Mouse (Mus musculus) cerebellum, adult 2 months (tissue): ENCODE measurements around the gene Aldh1a1. TPM values are rescaled to one million over a fixed set of nuclear protein-coding genes. Genes with fewer than 3 reads are reported as not detected.

Source experiments
- DNase-seq, 2 experiments: peaks; one replicate each; pipeline ENCODE4 v3.0.0; 2021
- H3K27ac ChIP-seq: fragments of 200-500 bp; 2 replicates; pipeline ENCODE4 v1.5.1; 2012; ENCODE audit warnings: low read length, control low read depth, inconsistent platforms; ENCODE audit not compliant: insufficient read depth
- H3K27me3 ChIP-seq: fragments of 200-500 bp; 2 replicates; pipeline ENCODE4 v1.6.1; 2012; ENCODE audit warnings: inconsistent platforms, mild to moderate bottlenecking, low read length, moderate library complexity; ENCODE audit not compliant: control insufficient read depth, insufficient read depth
- H3K4me1 ChIP-seq: fragments of 200-500 bp; 2 replicates; pipeline ENCODE4 v1.6.1; 2011; ENCODE audit warnings: low read length; ENCODE audit not compliant: control insufficient read depth, insufficient read depth
- H3K4me3 ChIP-seq: fragments of 200-500 bp; replicated peaks from 2 replicates; pipeline ENCODE3; 2011; ENCODE audit warnings: mild to moderate bottlenecking, low read depth, low read length, control low read depth; ENCODE audit not compliant: insufficient read depth
- CTCF ChIP-seq: fragments of 200-500 bp; IDR thresholded peaks from 2 replicates; pipeline ENCODE4 v1.5.1; 2011; ENCODE audit warnings: low read depth, mild to moderate bottlenecking, control low read depth, low read length, moderate library complexity, borderline replicate concordance; ENCODE audit not compliant: insufficient read depth
- POLR2A ChIP-seq: fragments of 200-500 bp; IDR thresholded peaks from 2 replicates; pipeline ENCODE4 v1.6.1; 2011; ENCODE audit warnings: low read length, control low read depth, borderline replicate concordance; ENCODE audit not compliant: insufficient read depth
- WGBS: fragments of 180-500 bp; shearing (Covaris S2); methylation state at CpG from one replicate; pipeline ENCODE4 v1.1.7; 2018; 5-methylcytosine and 5-hydroxymethylcytosine counted together
- polyA plus RNA-seq: library from polyadenylated mRNA; depleted of rRNA; stranded (reverse); fragments of >200 nt; gene quantifications from 2 replicates; pipeline ENCODE4 v1.2.3, GENCODE M21; 2012; rRNA removed

Aldh1a1 gene
- 257 and 274 TPM in 2 replicates for polyA plus RNA-seq

- no peak within 1 kb of the TSS; the same call in 1 of the 2 replicates for H3K27ac ChIP-seq
- H3K4me3 ChIP-seq, result no peak within 1 kb of the TSS
- H3K27me3 ChIP-seq, result no peaks in the 10 kb centered on the region; the same call in 1 of the 2 replicates
- no peaks in the 10 kb centered on the region for H3K4me1 ChIP-seq
- TF ChIP-seq POLR2A (no peak), CTCF (no peak)
- peak in 1 of 2 experiments; percentile 33 for DNase-seq
- 45% methylated on average over 2 of the region's 2 CpGs for WGBS
These were observed at the start of gene Aldh1a1 for GRCm38 (mm10) chr19:20492491-20492890. Gene Aldh1a1, plus strand, starts transcription at chr19:20492715.

GRCm38 (mm10) chr19:20447807-20448206 lies 44.7 kb upstream of the Aldh1a1 start:
- no peak overlapping the region for H3K4me3 ChIP-seq
- no peak for TF ChIP-seq POLR2A
- 76% methylated on average over 2 of the region's 2 CpGs for WGBS
- no peak for DNase-seq
- H3K4me1 ChIP-seq, result no peaks in the 10 kb centered on the region
- H3K27ac ChIP-seq, result no peak overlapping the region
- no peaks in the 10 kb centered on the region for H3K27me3 ChIP-seq

GRCm38 (mm10) chr19:20449546-20449945 lies 43.0 kb upstream of the Aldh1a1 start:
- Histone ChIP-seq H3K27me3 (no peaks in the 10 kb centered on the region), H3K27ac (no peak overlapping the region), H3K4me3 (no peak overlapping the region), H3K4me1 (no peaks in the 10 kb centered on the region)
- no peak for DNase-seq
- TF ChIP-seq POLR2A (no peak), CTCF (no peak)

GRCm38 (mm10) chr19:20451045-20451444 lies 41.5 kb upstream of the Aldh1a1 start:
- no peak for DNase-seq
- WGBS, result 92% methylated on average over 7 of the region's 7 CpGs
- TF ChIP-seq POLR2A (no peak), CTCF (no peak)
- Histone ChIP-seq H3K4me3 (no peak overlapping the region), H3K4me1 (no peaks in the 10 kb centered on the region), H3K27ac (no peak overlapping the region), H3K27me3 (no peaks in the 10 kb centered on the region)

DNA sequence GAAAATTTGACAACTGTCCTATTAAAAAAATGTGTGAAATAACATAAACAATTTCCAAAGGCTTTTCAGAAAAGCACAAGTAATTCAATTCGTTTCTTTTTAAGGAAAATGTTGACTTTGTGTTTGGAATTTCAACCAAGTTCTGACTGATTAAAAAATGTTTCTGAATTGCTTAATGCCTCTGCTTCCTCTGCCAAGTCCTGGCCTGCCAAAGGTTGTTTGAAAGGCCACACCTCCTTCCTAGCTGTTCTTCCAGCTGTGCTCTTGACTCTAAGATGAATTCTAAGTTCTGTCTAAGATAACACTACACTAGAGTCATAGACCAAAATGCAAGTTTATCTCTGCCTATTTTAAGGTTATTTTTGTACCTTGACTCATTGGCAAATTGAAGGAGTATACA lies 8.0 kb upstream of the Aldh1a1 start:
- Histone ChIP-seq H3K27ac (no peak overlapping the region), H3K4me1 (no peaks in the 10 kb centered on the region), H3K4me3 (no peak overlapping the region), H3K27me3 (no peaks in the 10 kb centered on the region)
- no peak for TF ChIP-seq CTCF
- no peak for TF ChIP-seq POLR2A
- no peak for DNase-seq
- 69% methylated on average over 1 of the region's 1 CpGs for WGBS

DNA sequence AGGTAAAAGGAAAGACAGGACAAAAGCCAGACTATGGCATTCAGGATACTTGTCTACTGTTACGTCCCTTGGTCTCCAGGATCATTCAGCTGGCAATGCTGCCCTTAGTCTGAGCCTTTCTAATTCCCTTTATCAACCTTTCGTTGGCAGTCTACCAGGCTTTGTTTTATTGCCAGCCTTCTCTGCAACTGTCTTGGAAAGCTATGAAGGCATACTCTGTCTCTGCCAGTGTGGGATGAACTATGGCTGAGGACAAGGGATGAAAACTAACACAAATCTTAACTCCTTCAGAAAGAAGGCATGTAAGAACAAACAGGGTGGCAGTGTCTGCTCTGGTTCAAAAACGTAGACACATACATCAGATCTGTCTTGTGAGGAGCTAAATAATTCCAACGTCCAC lies 565 bp upstream of the Aldh1a1 start:
- TF ChIP-seq POLR2A (no peak), CTCF (no peak)
- Histone ChIP-seq H3K4me1 (no peaks in the 10 kb centered on the region), H3K4me3 (no peak overlapping the region), H3K27ac (no peak overlapping the region; the same call in 1 of the 2 replicates), H3K27me3 (no peaks in the 10 kb centered on the region; the same call in 1 of the 2 replicates)
- WGBS, result 24% methylated on average over 4 of the region's 4 CpGs
- peak in 1 of 2 experiments; percentile 27 for DNase-seq

DNA sequence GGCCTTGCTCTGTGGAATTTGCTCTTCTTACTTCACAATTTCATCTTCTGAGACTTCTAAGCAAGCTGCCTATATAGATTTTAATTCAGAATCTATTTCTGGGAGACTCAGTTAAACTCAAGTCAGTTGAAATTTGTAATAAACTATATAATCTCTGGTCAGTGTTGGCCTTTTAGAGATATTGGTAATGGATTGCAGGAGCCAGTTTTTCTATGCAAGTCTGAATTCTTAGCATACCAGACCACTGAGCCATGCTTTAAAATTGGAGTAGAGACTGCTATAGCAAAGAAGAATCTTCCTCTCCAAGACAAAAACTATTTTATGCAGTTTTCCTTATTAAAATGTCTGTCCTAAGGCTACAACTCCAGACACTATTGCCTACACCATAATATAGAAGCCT lies 4.0 kb downstream of the Aldh1a1 start:
- DNase-seq, result no peak
- H3K27me3 ChIP-seq, result no peaks in the 10 kb centered on the region; the same call in 1 of the 2 replicates
- H3K27ac ChIP-seq, result no peak overlapping the region

DNA sequence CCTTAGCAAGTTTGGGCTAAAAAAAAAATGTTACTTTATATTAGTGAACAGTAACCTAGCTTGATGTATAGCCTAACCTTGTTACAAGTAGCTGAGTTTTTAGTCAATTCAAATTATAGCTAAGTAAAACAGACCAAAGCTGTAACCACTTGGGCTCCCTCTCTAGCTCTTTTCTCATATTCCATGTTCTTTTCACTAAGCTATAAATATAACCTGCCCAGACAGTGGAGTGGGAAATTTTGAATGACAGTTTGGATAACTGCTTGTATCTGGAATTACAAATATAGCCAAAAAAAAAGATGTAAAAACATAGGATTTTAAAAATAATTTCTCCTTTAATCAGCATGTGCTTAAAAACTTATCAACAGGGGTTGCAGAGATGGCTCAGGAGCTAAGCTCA lies 12.8 kb downstream of the Aldh1a1 start:
- no peak for DNase-seq

More for the DNA sequence above, 4.0 kb downstream of the Aldh1a1 start:
- H3K4me1 ChIP-seq, result no peaks in the 10 kb centered on the region
- H3K4me3 ChIP-seq, result no peak overlapping the region
- TF ChIP-seq POLR2A, result no peak
- TF ChIP-seq CTCF, result no peak

More for the DNA sequence above, 12.8 kb downstream of the Aldh1a1 start:
- Histone ChIP-seq H3K27ac (no peak overlapping the region), H3K4me1 (no peaks in the 10 kb centered on the region), H3K27me3 (no peaks in the 10 kb centered on the region), H3K4me3 (no peak overlapping the region)
- TF ChIP-seq CTCF (no peak), POLR2A (no peak)
